Mouse (Mus musculus) stomach, embryonic 16.5 days (tissue): Measurements from ENCODE around the gene Btbd9. TPM values are rescaled to one million over a fixed set of nuclear protein-coding genes. Genes with fewer than 3 reads are reported as not detected.

Experiments used
- ATAC-seq: fragments of 200-750 bp; cut with Nextera tagmentation; 2 replicates; pipeline ENCODE4 v1.8.0; 2017; ENCODE audit warnings: moderate number of reproducible peaks, moderate TSS enrichment; ENCODE audit not compliant: insufficient read depth, low FRiP score
- H3K27ac ChIP-seq: fragments of 300-500 bp; sonication (generic); 2 replicates; pipeline ENCODE4 v1.5.1; 2014; ENCODE audit warnings: low read length
- H3K27me3 ChIP-seq: fragments of 300-500 bp; sonication (generic); 2 replicates; pipeline ENCODE4 v1.6.1; 2014; ENCODE audit warnings: low read length, control low read depth, mixed read lengths; ENCODE audit not compliant: control insufficient read depth, insufficient read depth
- H3K36me3 ChIP-seq: fragments of 300-500 bp; sonication (generic); 2 replicates; pipeline ENCODE4 v1.6.1; 2014; ENCODE audit warnings: low read length; ENCODE audit not compliant: control insufficient read depth, insufficient read depth
- H3K4me1 ChIP-seq: fragments of 300-500 bp; sonication (generic); 2 replicates; pipeline ENCODE4 v1.6.1; 2014; ENCODE audit warnings: low read length, control low read depth, mixed read lengths; ENCODE audit not compliant: control insufficient read depth, insufficient read depth
- H3K4me2 ChIP-seq: fragments of 300-500 bp; sonication (generic); 2 replicates; pipeline ENCODE4 v1.6.1; 2014; ENCODE audit warnings: low read depth, low read length, mixed read lengths
- H3K4me3 ChIP-seq: fragments of 300-500 bp; sonication (generic); replicated peaks from 2 replicates; pipeline ENCODE4 v1.5.1; 2014; ENCODE audit warnings: mild to moderate bottlenecking, low read length
- H3K9ac ChIP-seq: fragments of 300-500 bp; sonication (generic); 2 replicates; pipeline ENCODE4 v1.6.1; 2014; ENCODE audit warnings: low read length
- H3K9me3 ChIP-seq: fragments of 300-500 bp; sonication (generic); replicated peaks from 2 replicates; pipeline ENCODE4 v1.6.1; 2016; ENCODE audit warnings: low read length, control low read depth; ENCODE audit not compliant: control insufficient read depth
- WGBS: fragments of 180-500 bp; shearing (Covaris S2); extraction: QIAGEN DNeasy Blood & Tissue Kit; methylation state at CpG from one replicate; pipeline ENCODE4 v1.1.7; 2014; 5-methylcytosine and 5-hydroxymethylcytosine counted together
- polyA plus RNA-seq: library from polyadenylated mRNA; unstranded; fragments of >200 nt; fragmentation: Nextera tagmentation; extraction: Ambion mirVana; gene quantifications from 2 replicates; pipeline ENCODE4 v1.2.1, GENCODE M21; 2015

The Btbd9 gene
- polyA plus RNA-seq, 1 experiment from 2014 or later: 51.6 TPM

GRCm38 (mm10) chr17:30415693-30416092 lies 160.6 kb downstream of the Btbd9 start:
- no peak overlapping the region for H3K27ac ChIP-seq
- 70% methylated on average over 3 of the region's 3 CpGs for WGBS
- ATAC-seq: no peak

DNA sequence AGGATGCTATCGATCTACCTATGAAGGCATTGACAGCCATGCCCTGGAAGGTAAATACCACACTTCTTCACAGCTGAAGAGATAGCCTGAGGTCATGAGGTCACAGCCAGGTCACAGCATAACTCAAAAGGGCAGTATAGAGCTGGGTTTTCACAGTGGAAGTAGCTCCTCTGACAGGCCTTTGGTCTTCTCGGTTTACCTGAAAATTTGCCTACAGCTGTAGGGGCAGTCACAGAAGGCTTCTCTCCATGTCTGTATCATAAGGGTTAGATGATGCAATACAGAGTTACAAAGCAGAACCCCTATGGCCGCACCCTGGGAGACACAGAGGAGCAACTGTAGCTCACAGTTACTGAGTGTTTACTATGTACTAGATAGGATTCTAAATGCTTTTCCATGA lies 163.3 kb downstream of the Btbd9 start:
- H3K9me3 ChIP-seq: no peaks in the 10 kb centered on the region
- no peaks in the 10 kb centered on the region for H3K27me3 ChIP-seq
- H3K4me2 ChIP-seq: no peak overlapping the region
- no peaks in the 10 kb centered on the region for H3K36me3 ChIP-seq
- H3K9ac ChIP-seq: no peak overlapping the region
- 64% methylated on average over 3 of the region's 3 CpGs for WGBS
- ATAC-seq: no peak
- H3K27ac ChIP-seq: no peak overlapping the region
- peaks cover 13% of the 10 kb centered on the region for H3K4me1 ChIP-seq
- no peak overlapping the region for H3K4me3 ChIP-seq

More at GRCm38 (mm10) chr17:30415693-30416092, 160.6 kb downstream of the Btbd9 start:
- H3K4me2 ChIP-seq: no peak overlapping the region
- no peaks in the 10 kb centered on the region for H3K36me3 ChIP-seq
- no peaks in the 10 kb centered on the region for H3K27me3 ChIP-seq
- no peak overlapping the region for H3K4me3 ChIP-seq
- H3K9ac ChIP-seq: no peak overlapping the region
- no peaks in the 10 kb centered on the region for H3K9me3 ChIP-seq
- H3K4me1 ChIP-seq: peaks cover 13% of the 10 kb centered on the region

GRCm38 (mm10) chr17:30406002-30406401 lies 170.3 kb downstream of the Btbd9 start:
- H3K27ac ChIP-seq: no peak overlapping the region
- WGBS: 94% methylated on average over 7 of the region's 7 CpGs
- peaks cover 5% of the 10 kb centered on the region; the same call in 1 of the 2 replicates for H3K36me3 ChIP-seq
- H3K9me3 ChIP-seq: no peaks in the 10 kb centered on the region
- no peaks in the 10 kb centered on the region for H3K27me3 ChIP-seq
- no peak overlapping the region for H3K4me3 ChIP-seq
- H3K4me2 ChIP-seq: no peak overlapping the region
- no peak overlapping the region for H3K9ac ChIP-seq
- no peak for ATAC-seq
- no peaks in the 10 kb centered on the region for H3K4me1 ChIP-seq

DNA sequence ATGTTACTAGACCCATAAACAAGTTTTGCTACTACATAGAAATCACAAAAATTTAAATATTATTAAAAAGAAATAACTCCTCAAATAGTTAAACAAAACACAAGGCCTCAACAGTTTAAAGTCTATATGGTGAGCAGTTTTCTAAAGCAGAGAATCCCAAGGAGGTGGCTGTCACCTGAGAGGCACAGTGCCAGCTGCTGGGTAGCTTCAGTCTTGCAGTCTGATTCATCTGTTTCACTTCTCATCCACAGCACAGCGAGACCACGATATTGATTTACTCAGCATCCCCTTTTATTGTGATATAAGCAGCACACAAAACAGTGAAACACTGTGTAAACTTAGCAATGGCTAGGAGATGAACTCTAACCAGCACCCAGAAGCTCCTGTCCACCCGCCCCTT lies 173.4 kb downstream of the Btbd9 start:
- Histone ChIP-seq H3K4me3 (no peak overlapping the region), H3K27ac (no peak overlapping the region), H3K9me3 (no peaks in the 10 kb centered on the region), H3K27me3 (no peaks in the 10 kb centered on the region), H3K36me3 (peaks cover 5% of the 10 kb centered on the region; the same call in 1 of the 2 replicates), H3K9ac (no peak overlapping the region), H3K4me1 (no peaks in the 10 kb centered on the region), H3K4me2 (no peak overlapping the region)
- ATAC-seq: no peak
- WGBS: 83% methylated on average over 3 of the region's 3 CpGs

DNA sequence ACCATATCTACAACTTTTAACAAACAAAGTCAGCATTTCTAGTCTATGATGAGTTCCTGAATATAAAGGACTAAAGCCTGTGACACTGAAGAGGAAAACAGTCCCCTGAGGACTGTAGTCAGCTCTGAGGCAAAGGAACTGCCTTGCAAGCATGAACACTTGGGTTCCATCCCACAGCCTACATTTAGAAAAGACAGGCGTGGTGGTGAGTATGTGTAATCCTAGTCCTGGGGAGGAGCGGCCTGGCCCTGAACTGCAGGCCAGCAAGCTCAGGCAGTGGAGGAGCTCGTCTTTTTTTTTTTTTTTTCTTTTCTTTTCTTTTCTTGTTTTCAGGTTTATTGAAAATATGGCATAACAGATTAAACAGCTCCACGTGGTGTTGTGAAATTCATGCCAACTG lies 181.0 kb downstream of the Btbd9 start:
- no peaks in the 10 kb centered on the region for H3K36me3 ChIP-seq
- no peak overlapping the region for H3K27ac ChIP-seq
- H3K9ac ChIP-seq: no peak overlapping the region
- no peak for ATAC-seq
- no peaks in the 10 kb centered on the region for H3K4me1 ChIP-seq
- H3K9me3 ChIP-seq: no peaks in the 10 kb centered on the region
- no peak overlapping the region for H3K4me3 ChIP-seq
- H3K4me2 ChIP-seq: no peak overlapping the region
- H3K27me3 ChIP-seq: no peaks in the 10 kb centered on the region
- WGBS: 86% methylated on average over 4 of the region's 4 CpGs

GRCm38 (mm10) chr17:30392031-30392430 lies 184.3 kb downstream of the Btbd9 start:
- ATAC-seq: no peak
- H3K9ac ChIP-seq: no peak overlapping the region
- no peaks in the 10 kb centered on the region for H3K36me3 ChIP-seq
- H3K9me3 ChIP-seq: no peaks in the 10 kb centered on the region
- H3K4me1 ChIP-seq: no peaks in the 10 kb centered on the region
- 85% methylated on average over 4 of the region's 4 CpGs for WGBS
- no peak overlapping the region for H3K27ac ChIP-seq
- H3K4me2 ChIP-seq: no peak overlapping the region
- H3K27me3 ChIP-seq: no peaks in the 10 kb centered on the region
- no peak overlapping the region for H3K4me3 ChIP-seq

GRCm38 (mm10) chr17:30391220-30391619 lies 185.1 kb downstream of the Btbd9 start:
- Histone ChIP-seq H3K4me1 (no peaks in the 10 kb centered on the region), H3K27ac (no peak overlapping the region), H3K4me3 (no peak overlapping the region), H3K4me2 (no peak overlapping the region), H3K9me3 (no peaks in the 10 kb centered on the region), H3K36me3 (no peaks in the 10 kb centered on the region), H3K9ac (no peak overlapping the region), H3K27me3 (no peaks in the 10 kb centered on the region)
- 84% methylated on average over 1 of the region's 1 CpGs for WGBS
- no peak for ATAC-seq

DNA sequence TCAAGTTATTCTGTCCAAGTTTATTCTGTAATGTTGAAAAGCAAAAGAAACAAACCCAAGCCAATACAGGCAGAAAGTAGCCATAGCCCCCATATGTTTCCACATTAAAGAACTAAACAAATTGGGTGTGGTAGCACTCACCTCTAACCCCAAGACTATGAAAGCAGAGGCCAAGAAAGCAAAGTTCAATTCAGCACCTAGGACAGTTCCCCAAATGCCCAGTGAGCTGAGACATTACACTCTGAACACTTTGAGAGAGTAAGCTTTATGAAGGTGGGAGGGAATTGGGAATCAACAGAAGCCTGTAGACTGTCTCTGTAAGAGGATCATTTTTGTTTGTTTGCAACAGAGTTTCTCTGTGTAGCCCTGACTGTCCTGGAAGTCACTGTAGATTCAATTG lies 186.6 kb downstream of the Btbd9 start:
- H3K36me3 ChIP-seq: no peaks in the 10 kb centered on the region
- H3K9ac ChIP-seq: no peak overlapping the region
- no peaks in the 10 kb centered on the region for H3K4me1 ChIP-seq
- H3K4me3 ChIP-seq: no peak overlapping the region
- H3K4me2 ChIP-seq: no peak overlapping the region
- H3K27me3 ChIP-seq: no peaks in the 10 kb centered on the region
- no peak overlapping the region for H3K27ac ChIP-seq
- H3K9me3 ChIP-seq: no peaks in the 10 kb centered on the region
- ATAC-seq: no peak

GRCm38 (mm10) chr17:30388817-30389216 lies 187.5 kb downstream of the Btbd9 start:
- Histone ChIP-seq H3K9me3 (no peaks in the 10 kb centered on the region), H3K36me3 (no peaks in the 10 kb centered on the region), H3K27me3 (no peaks in the 10 kb centered on the region), H3K9ac (no peak overlapping the region), H3K4me2 (no peak overlapping the region), H3K4me3 (no peak overlapping the region), H3K27ac (no peak overlapping the region), H3K4me1 (no peaks in the 10 kb centered on the region)
- 75% methylated on average over 4 of the region's 4 CpGs for WGBS
- no peak for ATAC-seq

- no peak overlapping the region for H3K27ac ChIP-seq
- no peaks in the 10 kb centered on the region for H3K27me3 ChIP-seq
- H3K4me2 ChIP-seq: no peak overlapping the region
- no peak overlapping the region for H3K9ac ChIP-seq
- 74% methylated on average over 3 of the region's 3 CpGs for WGBS
- H3K36me3 ChIP-seq: no peaks in the 10 kb centered on the region
- no peak for ATAC-seq
- no peaks in the 10 kb centered on the region for H3K4me1 ChIP-seq
- no peak overlapping the region for H3K4me3 ChIP-seq
- H3K9me3 ChIP-seq: no peaks in the 10 kb centered on the region
Measured at GRCm38 (mm10) chr17:30388391-30388790, 187.9 kb downstream of the Btbd9 start.
